Mouse (Mus musculus) inflammation-experienced regulatory T-cells, adult 6 months (primary cell): Measurements from ENCODE around the gene Vps8. TPM values are rescaled to one million over a fixed set of nuclear protein-coding genes. Genes with fewer than 3 reads are reported as not detected.
"Not testable (repeated sequence)": the region's sequence is repeated elsewhere in the genome, so short reads cannot be mapped to it uniquely, and the experiment has no call there.

ENCODE experiments used
- ATAC-seq: one replicate; pipeline ENCODE4 v1.8.0; 2017
- polyA plus RNA-seq, 3 experiments: library from polyadenylated mRNA; unstranded; fragments of 100-300 nt; shearing (Covaris generic); gene quantifications; one replicate each; pipeline ENCODE4 v1.2.1; 2017

Gene Vps8
- polyA plus RNA-seq, 3 experiments from 2014 or later, result 9.4 to 15.8 (median 12.9) TPM

GRCm38 (mm10) chr16:21673651-21674050, 250.7 kb downstream of the Vps8 start:
- ATAC-seq, result not testable (repeated sequence)

- ATAC-seq, result no peak
Observed at GRCm38 (mm10) chr16:21676791-21677190, 253.9 kb downstream of the Vps8 start.

- ATAC-seq, result no peak
Observed at GRCm38 (mm10) chr16:21687406-21687805, 264.5 kb downstream of the Vps8 start.

- ATAC-seq, result peak; percentile 76
Observed at GRCm38 (mm10) chr16:21689141-21689540, 266.2 kb downstream of the Vps8 start.

GRCm38 (mm10) chr16:21690216-21690755, 267.4 kb downstream of the Vps8 start:
- ATAC-seq, result peak; percentile 50

- peak; percentile 36 for ATAC-seq
Observed at GRCm38 (mm10) chr16:21693981-21694462, 271.1 kb downstream of the Vps8 start.

Other genes with a start within 250 kb of the Vps8 start
- not detected for gene Ephb3, start 218.4 kb upstream of the Vps8 start, polyA plus RNA-seq